Mouse (Mus musculus): ENCODE data around the gene Srsf2.

Gene Srsf2

DNA sequence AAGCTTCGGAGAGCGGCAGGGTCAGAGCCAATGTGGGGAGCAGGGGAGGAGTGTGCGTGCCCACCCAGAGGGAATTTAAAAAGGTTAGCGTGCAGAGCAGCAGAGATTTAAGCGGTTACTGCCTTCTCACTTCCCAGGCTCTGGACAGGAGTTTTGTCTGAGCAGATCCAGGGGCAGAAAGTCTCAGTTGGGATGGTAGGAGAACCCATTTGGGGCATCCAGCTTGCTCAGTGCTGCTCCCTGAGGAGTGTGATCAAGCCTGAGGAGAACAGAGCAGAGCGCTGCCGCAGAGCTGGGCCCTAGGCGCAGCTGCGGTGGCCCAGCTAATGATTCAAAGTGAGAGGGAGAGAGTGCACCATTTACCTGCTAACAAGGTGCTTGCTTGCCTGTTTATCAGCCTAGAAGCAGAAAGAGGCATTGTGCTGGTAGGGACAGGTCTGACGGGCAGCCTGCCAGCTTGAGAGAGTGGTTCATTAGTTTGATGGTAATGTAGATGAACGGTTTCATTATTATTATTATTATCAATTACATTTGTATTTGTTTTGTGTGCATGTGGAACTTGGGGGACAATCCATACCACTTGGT is 44.0 kb downstream of the Srsf2 start:
- no peak for DNase-seq (ENCODE audit: low read depth)

DNA sequence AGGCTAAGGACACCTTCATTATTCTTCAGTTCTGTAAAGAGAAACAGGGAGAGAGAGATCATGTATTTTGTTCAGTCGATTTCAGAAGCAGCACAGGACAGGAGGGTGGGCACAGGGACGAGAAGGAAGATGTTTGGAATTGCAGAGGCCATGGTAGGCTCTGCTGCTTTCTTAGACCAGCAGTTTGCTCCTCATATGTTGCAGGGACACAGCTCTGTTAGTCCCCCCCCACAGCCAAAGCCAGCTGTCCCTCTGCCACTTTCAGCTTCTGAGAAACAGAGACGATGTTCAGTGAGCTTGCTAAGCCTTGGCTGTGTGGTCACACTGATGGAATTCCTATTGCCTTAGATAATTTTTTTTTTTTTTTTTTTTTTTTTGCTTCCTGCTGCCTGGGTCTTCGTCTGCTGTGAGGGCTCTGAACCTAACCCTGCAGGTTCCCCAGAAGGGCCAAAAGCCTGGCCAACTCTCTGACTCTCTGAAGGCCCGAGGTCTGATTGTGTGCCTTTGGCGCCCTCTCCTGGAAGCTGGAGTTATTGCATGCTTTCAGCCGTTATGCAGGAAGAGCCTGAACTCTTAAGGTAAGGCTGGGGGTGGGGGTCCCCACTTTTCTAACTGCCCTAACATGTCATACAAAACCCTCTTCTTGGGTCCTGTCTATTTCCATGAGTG is 44.8 kb downstream of the Srsf2 start:
- peak; percentile 93 for DNase-seq (ENCODE audit: low read depth)

DNA sequence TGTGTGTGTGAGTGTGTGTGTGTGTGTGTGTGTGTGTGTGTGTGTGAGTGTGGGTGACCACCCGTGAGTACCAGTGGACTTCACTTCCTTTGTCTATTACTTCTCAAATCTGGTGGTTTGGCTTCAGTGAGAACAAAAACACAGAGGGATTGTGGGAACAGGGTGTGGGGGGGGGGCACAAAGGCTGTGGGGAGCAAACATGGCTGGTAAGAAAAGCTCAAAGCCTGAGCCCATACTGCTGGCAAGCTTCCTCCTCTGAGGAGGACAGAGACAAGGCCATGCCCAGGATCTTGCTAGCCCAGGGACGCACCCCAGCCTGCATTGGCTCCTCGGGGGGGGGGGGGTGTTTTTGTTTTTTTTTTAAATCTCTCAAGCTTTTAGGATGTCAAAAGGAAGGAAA is 45.4 kb downstream of the Srsf2 start:
- peak; percentile 38 for DNase-seq (ENCODE audit: low read depth)

DNA sequence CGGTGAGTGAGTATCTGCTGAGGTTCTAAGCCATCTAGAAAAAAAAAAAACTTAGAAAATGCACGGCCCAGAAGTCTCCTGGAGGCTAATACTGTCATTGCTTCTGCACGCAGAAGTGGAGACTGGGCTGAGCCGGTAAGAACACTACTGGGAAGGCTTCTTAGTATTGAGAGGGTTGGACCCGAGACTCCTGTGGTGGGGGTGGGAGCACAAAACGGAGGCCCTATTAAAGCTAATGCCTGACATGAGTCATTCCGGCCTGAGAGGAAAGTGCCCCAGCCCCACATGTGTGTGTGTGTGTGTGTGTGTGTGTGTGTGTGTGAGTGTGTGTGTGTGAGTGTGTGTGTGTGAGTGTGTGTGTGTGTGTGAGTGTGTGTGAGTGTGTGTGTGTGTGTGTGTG is 45.8 kb downstream of the Srsf2 start:
- DNase-seq (ENCODE audit: low read depth): peak; percentile 68

DNA sequence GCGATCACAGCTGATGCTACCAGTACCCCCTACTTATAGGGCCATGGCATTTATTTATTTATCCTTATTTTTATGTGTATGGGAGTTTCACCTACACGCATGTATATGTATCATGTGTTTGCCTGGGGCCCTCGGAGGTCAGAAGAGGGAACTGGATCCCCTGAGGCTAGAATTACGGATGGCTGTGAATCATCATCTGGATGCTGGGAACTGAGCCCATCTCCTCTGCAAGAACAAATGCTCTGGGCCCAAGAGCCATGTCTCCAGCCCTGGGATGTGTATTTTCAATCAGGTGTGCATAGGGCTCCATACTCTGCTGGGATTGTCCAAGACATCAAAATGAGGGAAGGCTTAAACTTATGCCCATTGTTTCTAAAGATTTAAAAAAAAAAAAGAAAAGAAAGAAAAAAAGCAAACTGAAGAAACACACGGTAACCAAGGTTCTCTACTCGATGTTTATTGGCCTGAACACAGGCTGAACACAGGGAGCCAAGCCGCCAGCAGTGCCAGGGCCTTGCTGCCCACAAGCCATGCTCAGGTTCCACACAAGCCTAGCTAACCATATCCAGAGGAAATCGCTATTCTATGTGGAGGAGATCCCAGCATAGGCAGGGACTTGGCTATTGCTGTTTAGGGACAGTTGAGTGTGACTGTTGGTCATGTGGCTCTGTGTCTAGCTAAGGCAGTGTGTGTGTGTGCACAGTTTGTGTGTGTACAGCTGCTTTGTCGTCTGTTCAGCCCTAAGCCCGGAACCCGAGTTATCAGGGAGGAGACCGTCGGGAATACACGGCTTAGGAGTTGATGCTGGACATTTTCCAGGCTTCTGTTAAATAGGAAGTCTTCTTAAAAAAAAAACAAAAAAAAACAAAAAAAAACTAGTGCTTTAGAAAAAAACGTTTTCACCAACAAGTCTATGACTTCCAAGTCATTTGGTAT is 46.5 kb downstream of the Srsf2 start:
- peak; percentile 74 for DNase-seq (ENCODE audit: low read depth)

DNA sequence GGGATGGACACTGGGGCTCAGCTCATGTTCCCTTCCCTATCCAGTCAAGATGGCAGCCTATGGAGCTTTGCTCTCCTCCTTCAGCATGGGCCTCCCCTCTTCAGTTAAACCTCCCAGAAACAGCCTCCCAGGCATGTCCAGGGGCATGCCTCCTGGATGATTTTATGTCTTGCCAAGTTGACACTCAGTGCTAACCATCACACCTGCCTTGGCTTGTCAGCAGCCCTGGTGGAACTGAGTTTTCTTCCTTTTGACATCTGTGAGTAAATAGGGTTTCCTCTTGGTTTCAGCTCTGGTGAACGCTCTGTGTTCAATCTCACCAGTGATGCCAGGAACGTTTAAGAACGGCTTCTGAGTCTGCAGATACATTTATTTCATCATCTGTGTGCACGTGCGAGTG is 50.2 kb downstream of the Srsf2 start:
- DNase-seq (ENCODE audit: low read depth): no peak

DNA sequence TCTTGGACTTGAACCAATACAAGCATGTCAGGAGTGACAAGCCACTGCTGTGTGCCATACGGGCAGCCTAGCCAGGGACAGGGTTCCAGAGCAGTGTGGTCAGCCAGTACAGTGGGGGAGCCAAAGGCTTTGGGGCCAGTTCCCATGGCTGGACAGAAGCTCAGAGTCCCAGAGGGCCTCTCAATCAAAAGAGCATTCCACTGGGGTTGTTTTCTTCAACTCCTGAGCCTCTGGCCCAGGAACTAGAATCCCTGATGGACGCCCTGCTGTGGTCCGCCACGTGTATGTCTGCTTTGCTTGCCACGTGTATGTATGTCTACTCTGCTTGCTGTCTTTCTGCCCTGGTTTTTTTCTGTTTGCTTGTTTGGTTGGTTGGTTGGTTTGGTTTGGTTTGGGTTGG is 51.8 kb downstream of the Srsf2 start:
- no peak for DNase-seq (ENCODE audit: low read depth)

All from NIH3T3 (cell line).